Mouse (Mus musculus): Measurements from ENCODE around the gene Tomm34. TPM values are rescaled to one million over a fixed set of nuclear protein-coding genes. Genes with fewer than 3 reads are reported as not detected.
A peak's percentile ranks its signal among the peaks of the same experiment; 100 is the strongest.

Gene Tomm34
- polyA plus RNA-seq, 1 experiment from 2014 or later: 51.3 TPM

- H3K27ac ChIP-seq (ENCODE audit: low read length): no peak overlapping the region; the same call in 1 of the 2 replicates
- no peak for ATAC-seq (ENCODE audit: low read depth)
- H3K4me1 ChIP-seq (replicated peaks; ENCODE audit: control insufficient read depth, insufficient read depth, low read length): peaks cover 28% of the 10 kb centered on the region
- H3K9ac ChIP-seq (ENCODE audit: low read length): no peak overlapping the region
- WGBS: 82% methylated on average over 2 of the region's 2 CpGs
- no peak overlapping the region for H3K4me3 ChIP-seq (ENCODE audit: low read length)
- H3K27me3 ChIP-seq (ENCODE audit: control insufficient read depth, insufficient read depth, low read depth, low read length): no peaks in the 10 kb centered on the region
- no peaks in the 10 kb centered on the region for H3K9me3 ChIP-seq (ENCODE audit: control insufficient read depth, low read length)
- H3K36me3 ChIP-seq (ENCODE audit: control insufficient read depth, insufficient read depth, low read length): peaks cover 16% of the 10 kb centered on the region
- no peak overlapping the region for H3K4me2 ChIP-seq (ENCODE audit: low read depth, low read length)
Observed at GRCm38 (mm10) chr2:164007987-164008545, 62.9 kb downstream of the Tomm34 start.

- Histone ChIP-seq H3K4me2 (ENCODE audit: low read depth, low read length) (no peak overlapping the region), H3K4me3 (ENCODE audit: low read length) (no peak overlapping the region), H3K36me3 (ENCODE audit: control insufficient read depth, insufficient read depth, low read length) (peaks cover 13% of the 10 kb centered on the region), H3K27ac (ENCODE audit: low read length) (no peak overlapping the region), H3K9me3 (ENCODE audit: control insufficient read depth, low read length) (no peaks in the 10 kb centered on the region), H3K9ac (ENCODE audit: low read length) (no peak overlapping the region), H3K4me1 (replicated peaks; ENCODE audit: control insufficient read depth, insufficient read depth, low read length) (peaks cover 28% of the 10 kb centered on the region), H3K27me3 (ENCODE audit: control insufficient read depth, insufficient read depth, low read depth, low read length) (no peaks in the 10 kb centered on the region)
- ATAC-seq (ENCODE audit: low read depth): no peak
- 85% methylated on average over 8 of the region's 8 CpGs for WGBS
Observed at GRCm38 (mm10) chr2:164007547-164007946, 63.4 kb downstream of the Tomm34 start.

GRCm38 (mm10) chr2:164006932-164007331 is 64.0 kb downstream of the Tomm34 start:
- Histone ChIP-seq H3K27me3 (ENCODE audit: control insufficient read depth, insufficient read depth, low read depth, low read length) (no peaks in the 10 kb centered on the region), H3K4me1 (replicated peaks; ENCODE audit: control insufficient read depth, insufficient read depth, low read length) (peaks cover 28% of the 10 kb centered on the region), H3K27ac (ENCODE audit: low read length) (0 out of 2 replicates have a peak overlapping the region, but pooled peaks have one; percentile 34), H3K4me3 (ENCODE audit: low read length) (no peak overlapping the region), H3K9me3 (ENCODE audit: control insufficient read depth, low read length) (no peaks in the 10 kb centered on the region), H3K4me2 (ENCODE audit: low read depth, low read length) (no peak overlapping the region), H3K9ac (ENCODE audit: low read length) (no peak overlapping the region), H3K36me3 (ENCODE audit: control insufficient read depth, insufficient read depth, low read length) (peaks cover 6% of the 10 kb centered on the region)
- ATAC-seq (ENCODE audit: low read depth): peak; percentile 44; the same call in 1 of the 2 replicates
- WGBS: 46% methylated on average over 10 of the region's 10 CpGs

- H3K9ac ChIP-seq (ENCODE audit: low read length): no peak overlapping the region
- no peaks in the 10 kb centered on the region for H3K27me3 ChIP-seq (ENCODE audit: control insufficient read depth, insufficient read depth, low read depth, low read length)
- ATAC-seq (ENCODE audit: low read depth): no peak
- WGBS: 74% methylated on average over 5 of the region's 5 CpGs
- peaks cover 28% of the 10 kb centered on the region for H3K4me1 ChIP-seq (replicated peaks; ENCODE audit: control insufficient read depth, insufficient read depth, low read length)
- no peak overlapping the region for H3K4me2 ChIP-seq (ENCODE audit: low read depth, low read length)
- no peaks in the 10 kb centered on the region for H3K9me3 ChIP-seq (ENCODE audit: control insufficient read depth, low read length)
- no peaks in the 10 kb centered on the region for H3K36me3 ChIP-seq (ENCODE audit: control insufficient read depth, insufficient read depth, low read length)
- H3K4me3 ChIP-seq (ENCODE audit: low read length): no peak overlapping the region
- H3K27ac ChIP-seq (ENCODE audit: low read length): no peak overlapping the region
Observed at GRCm38 (mm10) chr2:164004503-164004902, 66.5 kb downstream of the Tomm34 start.

Other genes starting within 250 kb of the Tomm34 start
- not detected in 2 replicates for gene Kcnk15, start 217.5 kb downstream of the Tomm34 start, polyA plus RNA-seq (2015; fragmentation: Nextera tagmentation; extraction: Ambion mirVana)
- 0.04 and 0.16 TPM in 2 replicates for gene Rims4, start 152.5 kb downstream of the Tomm34 start, polyA plus RNA-seq (2015; fragmentation: Nextera tagmentation; extraction: Ambion mirVana)
- gene Ywhab, start 76.2 kb downstream of the Tomm34 start, polyA plus RNA-seq (2015; fragmentation: Nextera tagmentation; extraction: Ambion mirVana): 294 and 308 TPM in 2 replicates
- 0.74 and 0.77 TPM in 2 replicates for gene Pabpc1l, start 45.7 kb downstream of the Tomm34 start, polyA plus RNA-seq (2015; fragmentation: Nextera tagmentation; extraction: Ambion mirVana)
- 22.3 and 31.5 TPM in 2 replicates for gene Stk4, start 847 bp downstream of the Tomm34 start, polyA plus RNA-seq (2015; fragmentation: Nextera tagmentation; extraction: Ambion mirVana)
- gene Kcns1, start 99.9 kb upstream of the Tomm34 start, polyA plus RNA-seq (2015; fragmentation: Nextera tagmentation; extraction: Ambion mirVana): not detected in 2 replicates
- gene Wfdc5, start 111.6 kb upstream of the Tomm34 start, polyA plus RNA-seq (2015; fragmentation: Nextera tagmentation; extraction: Ambion mirVana): 0.16 TPM in 1 of 2 replicates, not detected in the other
- gene Wfdc12, start 119.4 kb upstream of the Tomm34 start, polyA plus RNA-seq (2015; fragmentation: Nextera tagmentation; extraction: Ambion mirVana): 0.34 TPM in 1 of 2 replicates, not detected in the other
- not detected in 2 replicates for gene Wfdc15a, start 129.0 kb upstream of the Tomm34 start, polyA plus RNA-seq (2015; fragmentation: Nextera tagmentation; extraction: Ambion mirVana)
- 1.1 TPM in 1 of 2 replicates, not detected in the other for gene Wfdc15b, start 150.5 kb upstream of the Tomm34 start, polyA plus RNA-seq (2015; fragmentation: Nextera tagmentation; extraction: Ambion mirVana)
- not detected in 2 replicates for gene Svs2, start 167.3 kb upstream of the Tomm34 start, polyA plus RNA-seq (2015; fragmentation: Nextera tagmentation; extraction: Ambion mirVana)
- gene Svs3b, start 185.5 kb upstream of the Tomm34 start, polyA plus RNA-seq (2015; fragmentation: Nextera tagmentation; extraction: Ambion mirVana): not detected in 2 replicates
- not detected in 2 replicates for gene Svs4, start 207.3 kb upstream of the Tomm34 start, polyA plus RNA-seq (2015; fragmentation: Nextera tagmentation; extraction: Ambion mirVana)
- gene Svs3a, start 218.1 kb upstream of the Tomm34 start, polyA plus RNA-seq (2015; fragmentation: Nextera tagmentation; extraction: Ambion mirVana): not detected in 2 replicates
- not detected in 2 replicates for gene Svs6, start 245.6 kb upstream of the Tomm34 start, polyA plus RNA-seq (2015; fragmentation: Nextera tagmentation; extraction: Ambion mirVana)